Mouse (Mus musculus) adrenal gland, postnatal 4 days (tissue): ENCODE measurements around the gene Ror2. TPM values are rescaled to one million over a fixed set of nuclear protein-coding genes. Genes with fewer than 3 reads are reported as not detected.

ENCODE experiments used
- DNase-seq, 2 experiments: peaks; one replicate each; pipeline ENCODE4 v3.0.0; 2021 to 2022; ENCODE audit warnings: low spot score in 2 of 2, mixed read lengths in 2 of 2
- total RNA-seq, 2 experiments: library from RNA; stranded (reverse); gene quantifications; 2 replicates each; pipeline ENCODE4 v1.2.3; 2021

The Ror2 gene
- total RNA-seq, 2 experiments from 2014 or later = 12.8 to 13.1 TPM

- no peak for DNase-seq
Measured at GRCm38 (mm10) chr13:53234844-53235243, 51.1 kb downstream of the Ror2 start.

- no peak for DNase-seq
Measured at GRCm38 (mm10) chr13:53233826-53234786, 51.8 kb downstream of the Ror2 start.

- no peak for DNase-seq
Measured at GRCm38 (mm10) chr13:53233381-53233780, 52.5 kb downstream of the Ror2 start.

GRCm38 (mm10) chr13:53232419-53232818, 53.5 kb downstream of the Ror2 start:
- DNase-seq = no peak

GRCm38 (mm10) chr13:53230446-53231161, 55.3 kb downstream of the Ror2 start:
- no peak for DNase-seq

- no peak for DNase-seq
Measured at GRCm38 (mm10) chr13:53227019-53227418, 58.9 kb downstream of the Ror2 start.

GRCm38 (mm10) chr13:53226461-53226860, 59.5 kb downstream of the Ror2 start:
- no peak for DNase-seq

- no peak for DNase-seq
Measured at GRCm38 (mm10) chr13:53225925-53226324, 60.0 kb downstream of the Ror2 start.

GRCm38 (mm10) chr13:53221176-53221575, 64.7 kb downstream of the Ror2 start:
- DNase-seq = no peak

GRCm38 (mm10) chr13:53219889-53220288, 66.0 kb downstream of the Ror2 start:
- no peak for DNase-seq

GRCm38 (mm10) chr13:53219391-53219790, 66.5 kb downstream of the Ror2 start:
- no peak for DNase-seq

GRCm38 (mm10) chr13:53217396-53217975, 68.4 kb downstream of the Ror2 start:
- no peak for DNase-seq

- no peak for DNase-seq
Measured at GRCm38 (mm10) chr13:53211971-53212733, 73.8 kb downstream of the Ror2 start.

- no peak for DNase-seq
Measured at GRCm38 (mm10) chr13:53208556-53208955, 77.4 kb downstream of the Ror2 start.

- no peak for DNase-seq
Measured at GRCm38 (mm10) chr13:53205128-53205911, 80.6 kb downstream of the Ror2 start.

- DNase-seq = no peak
Measured at GRCm38 (mm10) chr13:53202439-53202830, 83.5 kb downstream of the Ror2 start.

- no peak for DNase-seq
Measured at GRCm38 (mm10) chr13:53201628-53202438, 84.1 kb downstream of the Ror2 start.

- DNase-seq = no peak
Measured at GRCm38 (mm10) chr13:53200121-53200520, 85.8 kb downstream of the Ror2 start.

GRCm38 (mm10) chr13:53199262-53199661, 86.7 kb downstream of the Ror2 start:
- no peak for DNase-seq
